Mouse (Mus musculus) intestine, embryonic 16.5 days (tissue): Measurements from ENCODE around the gene Olfr70. TPM values are rescaled to one million over a fixed set of nuclear protein-coding genes. Genes with fewer than 3 reads are reported as not detected.

ENCODE experiments used
- ATAC-seq: fragments of 200-750 bp; cut with Nextera tagmentation; 2 replicates; pipeline ENCODE4 v1.8.0; 2017; ENCODE audit warnings: moderate TSS enrichment, moderate library complexity
- H3K27ac ChIP-seq: fragments of 300-500 bp; sonication (generic); 2 replicates; pipeline ENCODE4 v1.5.1; 2014; ENCODE audit warnings: mild to moderate bottlenecking, low read length
- H3K27me3 ChIP-seq: fragments of 300-500 bp; sonication (generic); replicated peaks from 2 replicates; pipeline ENCODE4 v1.6.1; 2014; ENCODE audit warnings: low read length, control low read depth, mixed read lengths; ENCODE audit not compliant: control insufficient read depth, insufficient read depth
- H3K36me3 ChIP-seq: fragments of 300-500 bp; sonication (generic); 2 replicates; pipeline ENCODE4 v1.6.1; 2014; ENCODE audit warnings: low read length, control low read depth; ENCODE audit not compliant: control insufficient read depth, insufficient read depth
- H3K4me1 ChIP-seq: fragments of 300-500 bp; sonication (generic); 2 replicates; pipeline ENCODE4 v1.6.1; 2014; ENCODE audit warnings: low read length, control low read depth, mixed read lengths; ENCODE audit not compliant: control insufficient read depth, insufficient read depth
- H3K4me2 ChIP-seq: fragments of 300-500 bp; sonication (generic); 2 replicates; pipeline ENCODE4 v1.6.1; 2014; ENCODE audit warnings: low read depth, low read length, control low read depth
- H3K4me3 ChIP-seq: fragments of 300-500 bp; sonication (generic); 2 replicates; pipeline ENCODE4 v1.5.1; 2014; ENCODE audit warnings: mild to moderate bottlenecking, low read length
- H3K9ac ChIP-seq: fragments of 300-500 bp; sonication (generic); 2 replicates; pipeline ENCODE4 v1.6.1; 2014; ENCODE audit warnings: low read depth, low read length
- H3K9me3 ChIP-seq: fragments of 300-500 bp; sonication (generic); 2 replicates; pipeline ENCODE4 v1.6.1; 2016; ENCODE audit warnings: low read length, control low read depth; ENCODE audit not compliant: control insufficient read depth
- WGBS: fragments of 180-500 bp; shearing (Covaris S2); extraction: QIAGEN DNeasy Blood & Tissue Kit; methylation state at CpG from one replicate; pipeline ENCODE4 v1.1.7; 2014; 5-methylcytosine and 5-hydroxymethylcytosine counted together
- polyA plus RNA-seq: library from polyadenylated mRNA; unstranded; fragments of >200 nt; fragmentation: Nextera tagmentation; extraction: Ambion mirVana; gene quantifications from 2 replicates; pipeline ENCODE4 v1.2.1, GENCODE M21; 2015

Gene Olfr70
- polyA plus RNA-seq, 1 experiment from 2014 or later: not detected

GRCm38 (mm10) chr4:43695249-43695671 is 5.3 kb downstream of the Olfr70 start:
- WGBS: 23% methylated on average over 9 of the region's 9 CpGs
- H3K27me3 ChIP-seq: no peaks in the 10 kb centered on the region
- no peak overlapping the region for H3K9ac ChIP-seq
- H3K4me1 ChIP-seq: peaks cover 7% of the 10 kb centered on the region; the same call in 1 of the 2 replicates
- H3K4me2 ChIP-seq: no peak overlapping the region
- H3K27ac ChIP-seq: no peak overlapping the region
- ATAC-seq: peak; percentile 81
- no peaks in the 10 kb centered on the region for H3K36me3 ChIP-seq
- H3K4me3 ChIP-seq: no peak overlapping the region
- H3K9me3 ChIP-seq: no peaks in the 10 kb centered on the region

DNA sequence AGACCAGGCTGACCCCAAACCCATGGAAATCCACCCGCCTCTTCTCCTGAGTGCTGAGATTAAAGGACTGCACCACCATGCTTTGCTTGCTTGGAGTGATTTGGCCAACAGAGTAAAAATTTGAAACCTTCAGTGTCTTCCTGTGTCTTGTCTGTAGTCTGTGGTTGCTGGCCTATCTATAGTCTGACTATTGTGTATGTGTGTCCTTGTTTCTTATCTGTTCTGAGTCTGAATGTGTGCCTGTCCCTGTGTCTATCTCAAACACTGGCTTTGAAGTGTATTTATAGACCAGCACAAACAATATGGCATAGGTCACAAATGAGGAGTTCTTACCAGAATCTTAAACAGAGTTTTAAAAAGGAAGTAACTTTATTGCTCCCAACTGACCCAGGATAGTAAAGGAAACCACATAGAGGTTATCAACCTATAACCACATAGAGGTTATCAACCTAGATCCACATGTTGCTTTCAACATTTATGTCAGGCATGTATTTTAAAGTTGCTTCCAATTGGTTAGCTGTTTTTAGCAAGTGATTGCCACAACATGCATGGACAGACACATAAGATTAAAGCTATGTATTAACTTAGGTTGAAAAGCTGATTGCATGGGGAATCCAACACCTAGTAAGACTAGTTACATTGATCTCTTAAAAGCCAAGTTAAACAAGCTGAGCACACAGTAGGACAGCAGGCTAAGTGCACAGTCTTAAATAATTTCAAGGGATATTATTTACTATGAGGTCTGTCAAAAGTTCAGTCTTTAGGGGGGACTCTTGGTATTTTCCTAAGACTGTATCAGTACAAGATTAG is 6.0 kb downstream of the Olfr70 start:
- Histone ChIP-seq H3K9me3 (no peaks in the 10 kb centered on the region), H3K4me1 (peaks cover 7% of the 10 kb centered on the region; the same call in 1 of the 2 replicates), H3K9ac (no peak overlapping the region), H3K36me3 (no peaks in the 10 kb centered on the region), H3K27me3 (no peaks in the 10 kb centered on the region), H3K27ac (no peak overlapping the region), H3K4me2 (no peak overlapping the region), H3K4me3 (no peak overlapping the region)
- 88% methylated on average over 1 of the region's 1 CpGs for WGBS
- no peak; the same call in 1 of the 2 replicates for ATAC-seq

DNA sequence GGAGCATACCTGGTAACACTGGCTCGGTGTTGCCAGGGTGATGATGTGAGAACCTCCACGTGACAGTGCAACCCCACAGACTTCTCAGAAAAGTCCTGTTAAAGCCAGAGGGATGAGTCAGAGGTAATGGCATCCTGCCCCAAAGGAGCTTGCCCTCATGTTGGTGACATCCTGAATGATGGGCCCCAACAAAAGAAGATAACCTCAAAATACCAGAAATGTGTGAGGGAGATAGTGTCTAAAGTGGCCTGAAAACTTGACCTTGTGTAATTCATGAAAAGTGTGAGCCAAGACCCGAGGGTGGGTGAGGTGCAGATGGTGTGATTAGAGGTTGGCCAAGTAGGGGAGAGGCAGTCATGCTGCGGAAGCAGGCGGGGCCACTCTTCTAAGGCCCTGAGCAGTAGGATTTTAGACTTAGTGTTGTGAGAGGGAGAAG is 6.8 kb downstream of the Olfr70 start:
- Histone ChIP-seq H3K27me3 (no peaks in the 10 kb centered on the region), H3K4me3 (no peak overlapping the region), H3K9ac (no peak overlapping the region), H3K27ac (no peak overlapping the region), H3K4me1 (peaks cover 7% of the 10 kb centered on the region; the same call in 1 of the 2 replicates), H3K4me2 (no peak overlapping the region), H3K9me3 (no peaks in the 10 kb centered on the region), H3K36me3 (no peaks in the 10 kb centered on the region)
- no peak for ATAC-seq
- WGBS: 68% methylated on average over 5 of the region's 5 CpGs

- Histone ChIP-seq H3K4me1 (peaks cover 7% of the 10 kb centered on the region; the same call in 1 of the 2 replicates), H3K9ac (no peak overlapping the region), H3K4me2 (no peak overlapping the region), H3K27ac (no peak overlapping the region), H3K36me3 (no peaks in the 10 kb centered on the region), H3K27me3 (no peaks in the 10 kb centered on the region), H3K4me3 (no peak overlapping the region), H3K9me3 (no peaks in the 10 kb centered on the region)
- no peak for ATAC-seq
- 80% methylated on average over 5 of the region's 5 CpGs for WGBS
Measured at GRCm38 (mm10) chr4:43691026-43691425, 9.6 kb downstream of the Olfr70 start.

- Histone ChIP-seq H3K4me1 (no peaks in the 10 kb centered on the region; the same call in 1 of the 2 replicates), H3K27me3 (no peaks in the 10 kb centered on the region), H3K36me3 (no peaks in the 10 kb centered on the region), H3K4me3 (no peak overlapping the region), H3K9me3 (no peaks in the 10 kb centered on the region), H3K9ac (no peak overlapping the region), H3K27ac (no peak overlapping the region), H3K4me2 (no peak overlapping the region)
- ATAC-seq: no peak
- whole genome bisulfite sequencing: 92% methylated on average over 17 of the region's 17 CpGs
Measured at GRCm38 (mm10) chr4:43690021-43690420, 10.6 kb downstream of the Olfr70 start.

- Histone ChIP-seq H3K4me3 (no peak overlapping the region), H3K9me3 (no peaks in the 10 kb centered on the region), H3K4me1 (no peaks in the 10 kb centered on the region; the same call in 1 of the 2 replicates), H3K9ac (no peak overlapping the region), H3K27me3 (no peaks in the 10 kb centered on the region), H3K36me3 (no peaks in the 10 kb centered on the region), H3K4me2 (no peak overlapping the region), H3K27ac (no peak overlapping the region)
- WGBS: 81% methylated on average over 7 of the region's 7 CpGs
- ATAC-seq: no peak
Measured at GRCm38 (mm10) chr4:43679416-43680043, 21.1 kb downstream of the Olfr70 start.

GRCm38 (mm10) chr4:43678541-43678940 is 22.1 kb downstream of the Olfr70 start:
- H3K36me3 ChIP-seq: no peaks in the 10 kb centered on the region
- H3K9me3 ChIP-seq: no peaks in the 10 kb centered on the region
- no peaks in the 10 kb centered on the region for H3K27me3 ChIP-seq
- 86% methylated on average over 6 of the region's 6 CpGs for WGBS
- no peak overlapping the region for H3K9ac ChIP-seq
- no peak for ATAC-seq
- H3K27ac ChIP-seq: no peak overlapping the region
- H3K4me2 ChIP-seq: no peak overlapping the region
- H3K4me1 ChIP-seq: no peaks in the 10 kb centered on the region; the same call in 1 of the 2 replicates
- H3K4me3 ChIP-seq: no peak overlapping the region

DNA sequence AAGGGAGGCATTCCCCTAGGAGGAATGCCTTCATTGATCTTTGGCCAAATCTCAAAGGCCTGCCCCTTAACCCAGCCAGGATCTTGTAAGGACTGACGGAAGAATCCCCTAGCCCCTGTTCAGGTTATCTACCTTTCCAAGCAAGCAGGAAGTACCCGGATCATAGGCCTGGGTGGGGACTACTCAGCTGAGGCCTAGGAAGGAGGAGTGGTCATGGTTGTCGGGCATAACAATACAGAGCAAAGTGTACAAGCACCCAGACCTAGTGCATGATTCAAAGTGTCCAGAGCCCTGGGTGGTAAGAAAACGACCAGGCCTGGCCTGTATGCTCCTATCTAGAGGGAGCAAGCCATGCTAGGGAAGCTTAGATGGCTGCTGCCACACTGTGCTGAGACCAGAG is 25.0 kb downstream of the Olfr70 start:
- Histone ChIP-seq H3K4me2 (no peak overlapping the region), H3K4me1 (no peaks in the 10 kb centered on the region; the same call in 1 of the 2 replicates), H3K36me3 (no peaks in the 10 kb centered on the region), H3K27me3 (no peaks in the 10 kb centered on the region), H3K9me3 (no peaks in the 10 kb centered on the region), H3K27ac (no peak overlapping the region), H3K4me3 (no peak overlapping the region), H3K9ac (no peak overlapping the region)
- WGBS: 65% methylated on average over 4 of the region's 4 CpGs
- peak; percentile 63 for ATAC-seq

DNA sequence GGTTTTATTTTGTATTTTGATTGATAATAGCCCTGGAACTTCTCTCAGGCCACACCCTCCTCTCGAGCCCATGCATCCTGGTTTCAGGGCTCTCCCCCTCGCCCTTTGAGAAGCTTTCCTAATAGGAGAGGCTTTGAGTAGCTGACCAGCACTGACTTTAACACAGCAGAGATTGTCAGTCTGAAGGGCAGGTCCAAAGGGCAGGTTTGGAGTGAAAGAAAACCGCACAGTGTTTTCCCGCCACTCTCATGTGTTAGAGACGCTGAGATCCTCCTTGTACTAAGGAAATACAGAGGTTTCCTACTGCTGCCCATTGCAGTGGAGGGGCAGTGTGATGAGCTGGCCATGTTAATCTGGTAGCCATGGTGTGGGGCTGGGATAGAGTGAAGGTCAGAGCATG is 25.6 kb downstream of the Olfr70 start:
- Histone ChIP-seq H3K27ac (no peak overlapping the region), H3K9ac (no peak overlapping the region), H3K27me3 (no peaks in the 10 kb centered on the region), H3K9me3 (no peaks in the 10 kb centered on the region), H3K4me1 (peaks cover 2% of the 10 kb centered on the region), H3K36me3 (no peaks in the 10 kb centered on the region), H3K4me2 (no peak overlapping the region), H3K4me3 (no peak overlapping the region)
- WGBS: 60% methylated on average over 5 of the region's 5 CpGs
- ATAC-seq: peak; percentile 41; the same call in 1 of the 2 replicates
